Mouse (Mus musculus): ENCODE data around the gene Tmem183a. TPM values are rescaled to one million over a fixed set of nuclear protein-coding genes. Genes with fewer than 3 reads are reported as not detected.
A peak's percentile ranks its signal among the peaks of the same experiment; 100 is the strongest.

Gene Tmem183a
- polyA plus RNA-seq, 1 experiment from 2014 or later = 58.8 TPM

GRCm38 (mm10) chr1:134315181-134315580 is 46.6 kb downstream of the Tmem183a start:
- Histone ChIP-seq H3K4me2 (no peak overlapping the region), H3K9me3 (replicated peaks) (no peaks in the 10 kb centered on the region), H3K9ac (no peak overlapping the region), H3K27ac (no peak overlapping the region), H3K27me3 (no peaks in the 10 kb centered on the region), H3K4me3 (replicated peaks) (no peak overlapping the region), H3K36me3 (no peaks in the 10 kb centered on the region), H3K4me1 (replicated peaks) (no peaks in the 10 kb centered on the region)
- ATAC-seq (ENCODE audit: low read depth) (no peak), DNase-seq (no peak)
- WGBS (ENCODE audit: insufficient replicate concordance) = 51% methylated on average over 5 of the region's 5 CpGs

- DNase-seq = no peak
- WGBS (ENCODE audit: insufficient replicate concordance) = 68% methylated on average over 7 of the region's 7 CpGs
- no peaks in the 10 kb centered on the region for H3K36me3 ChIP-seq
- H3K4me1 ChIP-seq (replicated peaks) = no peaks in the 10 kb centered on the region
- no peak overlapping the region for H3K9ac ChIP-seq
- no peak overlapping the region for H3K4me3 ChIP-seq (replicated peaks)
- H3K27ac ChIP-seq = no peak overlapping the region
- ATAC-seq (ENCODE audit: low read depth) = no peak
- no peaks in the 10 kb centered on the region for H3K27me3 ChIP-seq
- no peak overlapping the region for H3K4me2 ChIP-seq
- H3K9me3 ChIP-seq (replicated peaks) = no peaks in the 10 kb centered on the region
Observed at GRCm38 (mm10) chr1:134311760-134312159, 50.0 kb downstream of the Tmem183a start.

GRCm38 (mm10) chr1:134310729-134311128 is 51.0 kb downstream of the Tmem183a start:
- no peaks in the 10 kb centered on the region for H3K27me3 ChIP-seq
- H3K4me3 ChIP-seq (replicated peaks) = no peak overlapping the region
- H3K9me3 ChIP-seq (replicated peaks) = no peaks in the 10 kb centered on the region
- no peak overlapping the region for H3K4me2 ChIP-seq
- H3K9ac ChIP-seq = no peak overlapping the region
- H3K4me1 ChIP-seq (replicated peaks) = no peaks in the 10 kb centered on the region
- DNase-seq (no peak), ATAC-seq (ENCODE audit: low read depth) (no peak)
- no peaks in the 10 kb centered on the region for H3K36me3 ChIP-seq
- WGBS (ENCODE audit: insufficient replicate concordance) = 76% methylated on average over 3 of the region's 3 CpGs
- H3K27ac ChIP-seq = no peak overlapping the region

GRCm38 (mm10) chr1:134310291-134310690 is 51.5 kb downstream of the Tmem183a start:
- 63% methylated on average over 2 of the region's 2 CpGs for WGBS (ENCODE audit: insufficient replicate concordance)
- no peaks in the 10 kb centered on the region for H3K36me3 ChIP-seq
- ATAC-seq (ENCODE audit: low read depth) (no peak), DNase-seq (no peak)
- H3K4me3 ChIP-seq (replicated peaks) = no peak overlapping the region
- no peaks in the 10 kb centered on the region for H3K9me3 ChIP-seq (replicated peaks)
- H3K9ac ChIP-seq = no peak overlapping the region
- no peak overlapping the region for H3K4me2 ChIP-seq
- H3K27ac ChIP-seq = no peak overlapping the region
- H3K27me3 ChIP-seq = no peaks in the 10 kb centered on the region
- no peaks in the 10 kb centered on the region for H3K4me1 ChIP-seq (replicated peaks)

GRCm38 (mm10) chr1:134307409-134307808 is 54.4 kb downstream of the Tmem183a start:
- H3K27me3 ChIP-seq = no peaks in the 10 kb centered on the region
- WGBS (ENCODE audit: insufficient replicate concordance) = 48% methylated on average over 10 of the region's 10 CpGs
- H3K9ac ChIP-seq = no peak overlapping the region
- ATAC-seq (ENCODE audit: low read depth) = no peak
- H3K36me3 ChIP-seq = no peaks in the 10 kb centered on the region
- no peak overlapping the region for H3K4me3 ChIP-seq (replicated peaks)
- peaks cover 2% of the 10 kb centered on the region for H3K4me1 ChIP-seq (replicated peaks)
- no peak overlapping the region for H3K4me2 ChIP-seq
- no peak overlapping the region for H3K27ac ChIP-seq
- no peak for DNase-seq
- H3K9me3 ChIP-seq (replicated peaks) = no peaks in the 10 kb centered on the region

- no peaks in the 10 kb centered on the region for H3K9me3 ChIP-seq (replicated peaks)
- H3K4me3 ChIP-seq (replicated peaks) = no peak overlapping the region
- no peak for ATAC-seq (ENCODE audit: low read depth)
- H3K9ac ChIP-seq = no peak overlapping the region
- no peak overlapping the region for H3K4me2 ChIP-seq
- DNase-seq = no peak
- no peak overlapping the region for H3K27ac ChIP-seq
- H3K4me1 ChIP-seq (replicated peaks) = peaks cover 4% of the 10 kb centered on the region
- peaks cover 8% of the 10 kb centered on the region for H3K27me3 ChIP-seq
- 74% methylated on average over 9 of the region's 9 CpGs for WGBS (ENCODE audit: insufficient replicate concordance)
- no peaks in the 10 kb centered on the region for H3K36me3 ChIP-seq
Observed at GRCm38 (mm10) chr1:134304940-134305339, 56.8 kb downstream of the Tmem183a start.

- Histone ChIP-seq H3K4me1 (replicated peaks) (peaks cover 7% of the 10 kb centered on the region), H3K9ac (no peak overlapping the region), H3K36me3 (no peaks in the 10 kb centered on the region), H3K4me2 (peak overlapping the region; percentile 24; the same call in 1 of the 2 replicates), H3K27me3 (peaks cover 30% of the 10 kb centered on the region), H3K9me3 (replicated peaks) (no peaks in the 10 kb centered on the region), H3K4me3 (replicated peaks) (no peak overlapping the region), H3K27ac (peak overlapping the region; percentile 69)
- no peak for DNase-seq
- WGBS (ENCODE audit: insufficient replicate concordance) = 26% methylated on average over 8 of the region's 8 CpGs
- no peak for ATAC-seq (ENCODE audit: low read depth)
Observed at GRCm38 (mm10) chr1:134302568-134303238, 59.1 kb downstream of the Tmem183a start.

- Histone ChIP-seq H3K4me1 (replicated peaks) (peaks cover 9% of the 10 kb centered on the region), H3K4me2 (peak overlapping the region; percentile 70), H3K36me3 (no peaks in the 10 kb centered on the region), H3K27me3 (peaks cover 41% of the 10 kb centered on the region), H3K4me3 (replicated peaks) (peak overlapping the region; percentile 49), H3K9ac (peak overlapping the region; percentile 49), H3K9me3 (replicated peaks) (no peaks in the 10 kb centered on the region), H3K27ac (no peak overlapping the region)
- DNase-seq (no peak), ATAC-seq (ENCODE audit: low read depth) (no peak)
- WGBS (ENCODE audit: insufficient replicate concordance) = 6% methylated on average over 55 of the region's 59 CpGs
Observed at GRCm38 (mm10) chr1:134298636-134299411, 63.0 kb downstream of the Tmem183a start.

GRCm38 (mm10) chr1:134297265-134297664 is 64.5 kb downstream of the Tmem183a start:
- ATAC-seq (ENCODE audit: low read depth) (no peak), DNase-seq (no peak)
- Histone ChIP-seq H3K27ac (no peak overlapping the region), H3K9me3 (replicated peaks) (no peaks in the 10 kb centered on the region), H3K4me3 (replicated peaks) (no peak overlapping the region), H3K4me2 (no peak overlapping the region), H3K36me3 (no peaks in the 10 kb centered on the region), H3K4me1 (replicated peaks) (peaks cover 6% of the 10 kb centered on the region), H3K9ac (no peak overlapping the region), H3K27me3 (peaks cover 41% of the 10 kb centered on the region)
- WGBS (ENCODE audit: insufficient replicate concordance) = 77% methylated on average over 8 of the region's 8 CpGs

Other genes with a start within 250 kb of the Tmem183a start
- gene Chil1, start 179.8 kb downstream of the Tmem183a start, polyA plus RNA-seq (2015; fragmentation: Nextera tagmentation; extraction: Ambion mirVana) = 1.8 and 2.4 TPM in 2 replicates
- 1.6 and 1.9 TPM in 2 replicates for gene Mybph, start 168.5 kb downstream of the Tmem183a start, polyA plus RNA-seq (2015; fragmentation: Nextera tagmentation; extraction: Ambion mirVana)
- 0.12 and 0.13 TPM in 2 replicates for gene Adora1, start 126.5 kb downstream of the Tmem183a start, polyA plus RNA-seq (2015; fragmentation: Nextera tagmentation; extraction: Ambion mirVana)
- gene Myog, start 72.0 kb downstream of the Tmem183a start, polyA plus RNA-seq (2015; fragmentation: Nextera tagmentation; extraction: Ambion mirVana) = 2.7 and 4.1 TPM in 2 replicates
- 1.1 and 1.2 TPM in 2 replicates for gene Ppfia4, start 29.1 kb downstream of the Tmem183a start, polyA plus RNA-seq (2015; fragmentation: Nextera tagmentation; extraction: Ambion mirVana)
- gene 4933406M09Rik, start 24.0 kb upstream of the Tmem183a start, polyA plus RNA-seq (2015; fragmentation: Nextera tagmentation; extraction: Ambion mirVana) = not detected in 2 replicates
- gene Cyb5r1, start 43.6 kb upstream of the Tmem183a start, polyA plus RNA-seq (2015; fragmentation: Nextera tagmentation; extraction: Ambion mirVana) = 20.4 TPM in 2 replicates
- gene Adipor1, start 53.4 kb upstream of the Tmem183a start, polyA plus RNA-seq (2015; fragmentation: Nextera tagmentation; extraction: Ambion mirVana) = 130 and 138 TPM in 2 replicates
- 34.7 and 37.4 TPM in 2 replicates for gene Klhl12, start 93.6 kb upstream of the Tmem183a start, polyA plus RNA-seq (2015; fragmentation: Nextera tagmentation; extraction: Ambion mirVana)
- gene Rabif, start 132.7 kb upstream of the Tmem183a start, polyA plus RNA-seq (2015; fragmentation: Nextera tagmentation; extraction: Ambion mirVana) = 19.8 and 23.9 TPM in 2 replicates
- gene Mgat4e, start 187.7 kb upstream of the Tmem183a start, polyA plus RNA-seq (2015; fragmentation: Nextera tagmentation; extraction: Ambion mirVana) = not detected in 2 replicates
- 7.6 and 7.7 TPM in 2 replicates for gene Kdm5b, start 198.2 kb upstream of the Tmem183a start, polyA plus RNA-seq (2015; fragmentation: Nextera tagmentation; extraction: Ambion mirVana)